Mouse (Mus musculus): ENCODE measurements around the gene Dbndd2.

- no peak for TF ChIP-seq CTCF (IDR thresholded peaks at IDR 0.05)
- TF ChIP-seq EP300 (IDR thresholded peaks at IDR 0.05): no peak
Measured at GRCm38 (mm10) chr2:164436961-164437360, 48.9 kb upstream of the Dbndd2 start.
